Mouse (Mus musculus) gonadal fat pad, adult 2 months (tissue): ENCODE measurements at regions not wholly inside any gene's neighbourhood (a gene's known extent, or its start where the extent isn't known, plus 50 kb on each side); places are given as distances from the start of the nearest gene placed in this dataset.

Experiments used
- DNase-seq: peaks from one replicate; pipeline ENCODE4 v3.0.0-alpha.2; 2012; ENCODE audit warnings: low read depth

DNA sequence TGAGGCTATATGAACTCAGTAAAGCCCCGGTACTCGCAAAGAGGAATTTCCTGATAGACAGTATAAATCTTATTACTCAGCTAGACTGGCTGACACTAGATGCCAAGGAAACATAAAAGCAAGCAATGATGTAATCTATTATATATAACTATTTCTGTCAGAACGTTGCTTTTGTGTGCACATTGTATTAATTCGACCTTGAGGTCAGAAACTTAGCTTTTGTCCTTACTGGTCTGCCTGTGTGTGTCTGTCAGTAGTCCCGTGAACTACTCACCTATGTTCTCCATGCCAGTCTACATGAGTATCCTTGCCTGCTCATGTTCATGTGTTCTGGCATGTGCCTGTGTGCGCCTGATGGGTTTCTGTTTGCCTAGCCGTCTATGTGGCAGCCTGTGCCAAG lies 70.5 kb downstream of the Tmx1 start:
- DNase-seq, result no peak

DNA sequence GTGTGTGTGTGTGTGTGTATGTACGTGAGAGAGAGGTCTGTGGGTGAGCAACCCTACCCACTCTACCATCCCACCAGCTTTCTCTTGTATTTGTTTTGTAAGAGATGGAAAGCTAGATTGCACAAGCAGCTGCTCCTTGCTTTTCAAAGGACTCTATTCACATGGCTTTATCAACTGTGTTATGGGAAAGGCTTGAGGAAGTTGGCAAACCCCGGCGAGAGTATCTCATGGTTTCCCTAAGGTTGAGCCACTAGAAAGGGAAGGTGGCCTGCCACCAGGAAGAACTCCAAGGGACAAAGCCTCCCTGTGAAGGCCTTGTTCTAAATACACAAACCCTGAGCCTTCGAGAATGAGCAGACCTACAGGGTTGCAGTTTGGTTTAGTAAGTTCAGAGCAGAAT lies 71.8 kb downstream of the Tmx1 start:
- DNase-seq, result no peak

DNA sequence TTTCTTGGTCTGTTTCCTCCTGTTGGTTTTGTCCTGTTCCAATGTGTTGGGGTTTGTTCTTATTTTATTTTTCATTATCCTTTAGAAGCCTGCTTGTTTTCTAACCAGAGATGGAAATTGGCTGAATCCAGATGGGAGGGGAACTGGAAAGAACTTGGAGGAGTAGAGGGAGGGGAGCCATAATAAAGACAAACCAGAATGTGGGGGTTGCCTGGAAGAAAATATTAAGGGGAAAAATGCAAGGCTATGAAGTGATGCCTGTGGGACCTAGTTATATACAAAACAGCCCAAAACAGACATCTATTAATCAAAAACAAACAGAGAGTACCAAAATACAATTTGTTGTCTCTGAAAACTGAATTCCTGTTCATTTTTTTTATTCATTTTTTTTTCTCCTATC lies 78.8 kb downstream of the Tmx1 start:
- no peak for DNase-seq

DNA sequence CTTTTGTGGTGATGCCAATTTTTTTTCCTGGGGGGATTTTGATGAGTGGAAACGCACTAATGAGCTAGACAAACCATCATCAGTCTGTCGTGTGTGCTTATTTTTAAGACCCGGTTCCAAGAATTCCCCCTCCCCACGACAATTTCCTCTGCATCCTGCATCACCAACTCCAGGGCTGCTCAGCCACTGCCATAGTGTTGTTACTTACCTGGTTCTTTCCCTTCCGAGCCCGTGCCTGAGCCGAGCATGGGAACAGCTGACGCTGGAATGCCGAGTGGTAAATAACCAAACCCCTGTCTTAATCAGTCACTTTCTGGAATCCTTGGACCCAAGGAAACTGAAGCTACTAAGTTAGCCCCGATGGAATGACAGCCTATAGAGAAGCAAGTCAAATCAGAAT lies 79.3 kb downstream of the Tmx1 start:
- no peak for DNase-seq

DNA sequence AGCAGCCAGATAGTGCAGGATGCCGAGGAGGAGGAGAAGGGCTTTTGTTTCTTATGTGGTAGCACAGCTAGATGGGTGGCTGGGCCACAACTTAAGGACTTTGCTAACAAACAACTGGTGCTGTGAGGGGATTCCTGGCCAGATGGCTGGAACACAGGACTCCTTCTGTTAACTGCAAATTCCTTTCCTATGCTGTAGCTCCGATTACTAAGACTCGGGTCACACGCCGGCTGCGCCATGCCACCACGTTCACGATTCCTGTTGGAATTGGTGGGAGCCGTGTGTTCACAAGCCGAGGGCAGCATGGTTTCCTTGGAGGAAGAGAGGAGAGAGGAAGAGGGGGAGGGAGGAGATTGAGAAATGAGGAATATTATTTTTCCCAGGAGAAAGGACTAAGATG lies 79.9 kb downstream of the Tmx1 start:
- no peak for DNase-seq

DNA sequence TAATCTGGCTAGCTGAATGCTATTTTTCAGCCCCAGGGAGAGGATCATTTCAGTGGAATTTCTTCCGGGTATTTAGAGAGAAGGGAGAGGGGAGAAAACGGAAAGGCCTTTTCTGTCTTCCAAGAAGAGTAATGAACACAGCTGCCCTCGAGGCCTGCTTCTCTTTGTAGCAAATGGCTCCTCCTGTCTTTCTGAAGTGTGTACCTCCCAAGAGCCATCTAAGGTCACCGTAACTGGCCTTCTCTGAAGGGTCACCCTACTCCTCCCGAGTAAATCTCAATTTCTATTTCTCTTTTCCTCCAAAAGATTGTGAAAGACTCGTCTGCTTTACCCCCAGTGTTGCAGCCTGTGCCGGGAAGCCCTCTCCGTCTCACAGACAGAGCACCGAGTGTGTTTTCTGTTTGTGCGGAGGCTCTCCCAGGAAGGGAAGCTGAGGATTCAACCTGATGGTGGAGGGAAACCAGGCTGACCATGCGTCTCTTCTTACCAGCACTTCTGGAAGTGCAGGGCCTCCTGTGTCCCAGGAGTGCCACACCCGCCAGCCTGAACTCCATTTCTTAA lies 80.6 kb downstream of the Tmx1 start:
- DNase-seq, result no peak

DNA sequence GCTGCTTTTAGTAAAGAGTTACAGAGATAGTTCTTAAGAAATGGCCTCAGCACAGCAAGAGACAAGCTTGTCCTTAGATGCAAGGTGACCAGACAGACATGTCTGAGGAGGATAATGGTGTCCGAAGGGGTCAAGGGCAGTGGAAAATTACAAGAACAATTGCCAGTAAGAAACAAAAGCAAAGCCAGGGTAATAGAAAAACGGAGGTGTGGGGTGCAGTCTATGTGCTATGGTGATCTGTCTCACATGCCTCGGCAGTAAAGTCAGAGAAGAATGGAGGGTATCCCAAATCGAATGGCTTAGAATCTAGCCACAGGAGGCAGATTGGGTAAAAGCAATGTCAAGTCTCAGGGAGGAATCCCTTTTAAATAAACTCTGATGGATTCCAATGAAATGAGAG lies 86.2 kb downstream of the Tmx1 start:
- no peak for DNase-seq

DNA sequence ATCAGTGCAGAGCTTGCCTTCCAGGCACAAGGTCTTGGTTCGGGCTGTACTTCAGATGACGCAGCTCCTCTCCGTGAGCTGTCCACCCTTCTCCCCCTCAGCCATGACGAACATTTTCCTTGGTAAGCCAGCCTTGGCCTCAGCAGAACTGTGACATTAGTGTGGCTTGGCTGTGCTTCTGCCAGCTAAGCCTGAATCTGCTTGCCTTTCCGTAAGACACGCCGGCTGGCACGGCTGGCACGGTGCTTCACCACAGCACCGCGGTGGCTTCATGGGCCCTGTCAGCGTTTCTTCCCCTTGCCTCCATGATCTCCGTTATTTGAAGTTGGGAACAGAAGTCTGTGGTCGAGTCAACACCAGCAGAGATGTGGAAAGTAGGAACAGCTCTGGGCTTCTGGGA lies 87.0 kb downstream of the Tmx1 start:
- DNase-seq, result no peak

DNA sequence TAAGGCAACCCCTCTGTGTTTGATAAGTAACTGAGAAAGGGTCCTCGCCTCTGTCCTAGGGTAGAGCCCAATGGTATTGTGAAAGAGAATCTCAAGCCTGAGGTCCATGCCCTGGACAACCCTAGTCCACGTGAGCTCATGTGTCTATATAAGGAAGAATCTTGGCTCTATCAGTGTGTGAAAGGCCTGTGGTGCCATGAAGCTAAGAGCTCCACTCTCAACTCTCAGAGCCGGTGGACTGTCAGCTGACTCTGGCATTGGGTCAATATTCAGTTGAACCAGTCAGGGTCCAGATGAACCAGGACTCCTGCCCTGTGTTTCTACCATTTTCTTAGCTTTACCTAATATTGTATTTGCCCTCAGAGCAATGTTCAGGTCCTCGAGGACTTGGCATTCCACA lies 88.5 kb downstream of the Tmx1 start:
- DNase-seq, result no peak

DNA sequence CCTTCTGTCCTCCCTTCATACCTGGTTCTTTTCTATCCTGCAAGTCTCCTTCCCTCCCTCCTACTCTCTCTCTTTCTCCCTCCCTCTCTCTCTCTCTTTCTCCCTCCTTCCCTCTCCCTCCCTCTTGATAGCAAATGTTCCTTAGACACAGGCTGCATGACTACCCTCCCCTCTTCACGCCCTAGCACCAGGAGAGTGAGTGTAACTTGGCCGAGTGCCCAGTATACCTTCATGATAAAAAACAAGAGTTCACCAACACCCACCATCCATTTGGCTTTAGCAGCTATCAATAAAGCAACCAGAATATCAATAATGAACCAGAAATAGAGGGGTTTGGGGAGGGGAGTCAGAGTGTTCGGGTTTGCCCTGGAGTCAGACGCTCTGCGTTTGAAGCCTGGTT lies 90.4 kb downstream of the Tmx1 start:
- no peak for DNase-seq

DNA sequence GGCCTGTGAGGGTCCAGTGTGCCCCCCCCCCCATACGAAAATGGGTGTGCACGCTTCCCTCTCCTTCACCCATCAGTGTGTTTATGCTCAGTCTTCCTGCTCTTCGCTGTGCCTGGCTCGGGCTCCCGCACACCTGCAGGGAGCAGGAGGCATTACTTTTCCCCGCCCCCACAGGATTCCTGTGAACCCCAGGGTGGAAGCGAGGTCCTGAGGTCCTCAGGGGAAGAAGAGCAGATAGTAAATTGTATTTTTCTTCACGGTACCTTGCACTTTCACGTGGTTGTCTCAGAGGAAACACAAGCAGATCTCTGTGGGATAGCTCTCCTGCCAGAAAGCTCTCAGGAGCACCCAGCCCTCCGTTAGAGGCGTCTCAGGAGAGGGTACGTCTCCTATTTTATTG lies 91.4 kb downstream of the Tmx1 start:
- DNase-seq, result no peak

DNA sequence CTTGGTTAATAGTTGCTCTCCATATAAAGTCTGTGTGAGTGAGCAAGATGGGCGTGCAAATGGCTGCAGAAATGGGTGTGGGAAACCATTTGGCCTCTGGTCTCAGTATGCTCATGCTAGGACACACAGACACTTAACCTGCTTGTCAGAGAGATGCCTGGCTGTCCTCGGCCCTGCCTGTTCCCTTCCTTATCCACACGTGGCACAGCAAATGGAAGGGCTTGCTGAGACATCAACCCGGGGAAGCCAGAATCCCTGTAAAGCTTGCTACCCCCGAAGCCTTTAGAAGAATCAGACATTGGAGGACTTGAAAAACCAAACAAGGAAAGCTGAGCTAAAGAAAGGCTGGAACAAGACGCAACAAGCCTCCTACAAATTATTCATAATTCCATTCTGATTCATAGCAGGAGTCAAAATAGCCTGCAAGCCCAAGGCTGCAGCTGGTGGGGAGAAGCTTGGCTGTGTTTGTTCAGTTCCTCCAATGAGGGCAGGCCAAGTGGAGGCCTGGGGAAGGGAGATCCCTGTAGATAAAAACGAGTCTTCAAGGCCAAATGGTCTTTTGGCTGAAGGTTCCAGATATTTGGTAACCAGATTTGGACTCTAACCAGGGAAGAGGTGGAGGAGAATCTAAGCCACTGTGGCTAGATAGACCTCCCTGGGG lies 92.1 kb downstream of the Tmx1 start:
- DNase-seq, result peak; percentile 99

DNA sequence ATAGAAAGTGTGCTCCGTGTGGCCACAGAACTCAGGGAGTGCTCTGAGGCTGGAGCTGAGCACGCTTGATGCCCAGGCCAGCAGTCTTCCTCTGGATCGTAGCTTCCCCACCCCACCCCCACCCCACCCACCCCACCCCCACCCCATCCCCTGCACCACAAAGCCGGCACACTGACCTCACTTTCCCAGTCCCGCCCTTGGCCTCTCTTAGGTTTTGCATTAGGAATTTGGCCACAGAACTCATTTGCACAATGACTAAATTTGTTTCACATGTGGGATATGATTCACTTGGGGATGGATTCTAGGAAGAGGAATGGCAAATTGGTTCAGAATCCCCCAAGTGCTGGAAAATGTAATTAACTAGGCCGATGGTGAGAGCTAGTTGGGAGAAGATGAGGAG lies 94.3 kb downstream of the Tmx1 start:
- no peak for DNase-seq

DNA sequence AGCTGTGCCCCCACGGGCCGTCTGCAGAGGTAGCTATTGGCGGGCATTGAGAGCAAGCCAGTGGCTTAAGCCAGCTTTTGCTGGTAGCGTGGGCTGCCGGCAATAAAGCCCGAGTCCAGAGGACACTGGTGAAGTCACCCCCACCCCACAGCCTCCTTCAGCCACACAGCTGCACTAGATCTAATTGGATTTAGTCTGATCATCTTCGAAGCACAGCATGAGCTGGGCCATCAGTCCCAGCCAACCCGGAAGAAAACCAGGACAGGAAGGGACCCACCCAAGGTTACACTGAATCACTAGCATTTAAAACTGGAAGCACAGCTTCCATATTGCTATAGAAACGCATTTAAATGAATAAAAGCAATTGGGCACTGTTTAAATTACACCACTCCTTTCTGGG lies 96.4 kb downstream of the Tmx1 start:
- no peak for DNase-seq

DNA sequence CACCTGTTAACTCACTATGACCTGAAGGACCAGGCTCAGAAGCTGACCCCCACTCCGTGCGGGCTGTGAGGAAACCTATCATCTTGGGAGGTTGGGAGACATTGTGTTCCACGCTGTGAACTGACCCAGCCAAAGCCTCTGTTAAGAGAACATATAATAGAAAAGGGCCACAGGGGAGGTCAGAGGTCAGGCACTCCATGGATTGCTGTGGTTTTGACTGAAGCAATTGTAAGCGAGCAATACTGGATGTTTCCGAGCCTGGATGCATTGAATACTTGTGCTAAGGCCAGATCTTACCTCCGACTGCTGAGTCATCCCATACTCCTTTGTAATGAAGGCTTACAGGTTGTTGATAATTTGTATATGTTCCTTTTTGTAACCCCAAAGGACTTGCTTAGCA lies 101.0 kb downstream of the Tmx1 start:
- DNase-seq, result no peak

DNA sequence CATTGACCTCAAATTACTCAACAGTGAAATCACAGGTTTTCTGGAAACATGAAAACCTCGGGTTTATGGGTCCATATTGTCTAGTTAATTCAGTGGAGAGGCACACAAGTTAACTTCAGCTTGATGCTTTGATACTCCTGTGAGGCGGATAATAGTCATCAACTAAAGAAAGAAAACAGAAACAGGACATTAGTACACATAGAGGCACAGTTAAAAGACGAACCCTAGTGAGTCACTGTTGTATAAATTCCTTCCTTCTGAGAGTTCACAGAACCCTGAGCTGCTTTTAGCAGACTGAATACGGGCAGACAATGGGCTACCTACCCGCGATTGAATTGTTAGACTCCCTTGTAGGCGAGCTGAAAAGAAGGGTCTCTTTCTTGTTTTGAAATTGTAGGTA lies 101.7 kb downstream of the Tmx1 start:
- DNase-seq, result no peak

DNA sequence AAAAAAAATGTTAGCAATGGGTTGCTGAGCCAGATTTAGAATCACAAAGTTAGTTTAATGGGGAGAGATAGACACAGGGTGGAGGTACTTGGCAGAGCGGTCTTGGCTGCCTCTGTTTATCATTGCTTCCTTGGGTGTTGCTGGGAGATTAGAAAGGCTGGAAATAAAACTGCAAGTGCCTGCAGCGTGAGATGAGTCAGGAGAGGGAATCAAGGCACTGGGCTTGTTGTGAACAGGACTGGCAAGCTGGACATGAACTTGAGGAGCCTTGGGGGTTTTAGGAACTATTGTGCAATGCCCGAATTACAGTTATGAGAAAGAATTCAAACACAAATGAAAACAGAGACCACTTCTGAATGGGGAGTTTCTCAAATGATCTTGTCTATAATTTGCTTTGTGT lies 102.8 kb downstream of the Tmx1 start:
- peak; percentile 85 for DNase-seq

DNA sequence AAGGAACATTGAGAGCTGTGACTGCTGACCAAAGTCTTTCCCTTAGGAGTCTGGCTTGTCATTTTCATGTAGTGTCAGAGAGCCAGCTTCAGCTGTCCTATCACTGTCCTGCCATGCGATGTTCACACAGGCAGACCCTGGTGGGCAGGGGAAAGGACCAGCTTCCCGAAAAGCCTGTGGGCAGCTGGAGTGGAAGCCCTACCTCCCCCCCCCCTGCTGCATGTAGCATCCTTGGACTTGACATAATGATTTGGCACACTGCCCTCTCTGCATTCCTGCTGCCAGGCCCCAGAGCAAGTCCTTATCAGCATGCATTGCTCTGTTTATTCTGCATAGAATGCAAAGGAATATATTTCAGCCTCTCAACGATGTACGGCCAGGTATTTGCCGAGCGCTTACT lies 103.9 kb downstream of the Tmx1 start:
- no peak for DNase-seq

DNA sequence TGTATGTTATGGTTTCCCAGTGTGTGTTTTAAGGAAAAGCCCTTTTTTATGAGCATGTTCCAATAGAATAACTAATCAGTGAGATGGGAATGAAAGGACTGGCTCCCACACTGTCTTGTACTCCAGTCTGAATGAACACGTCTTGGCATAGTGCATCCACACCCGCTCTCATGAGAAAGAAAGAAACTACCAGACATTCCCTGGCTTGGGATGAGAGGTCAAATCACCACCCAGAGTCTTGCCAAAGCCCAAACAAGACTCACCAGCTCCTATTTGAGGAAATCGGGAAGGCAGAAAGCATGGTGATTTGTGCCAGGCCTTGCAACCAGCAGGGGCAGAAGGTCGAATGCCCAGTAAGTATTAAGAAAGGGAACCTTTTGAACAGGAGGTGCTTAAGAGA lies 110.6 kb downstream of the Tmx1 start:
- no peak for DNase-seq

DNA sequence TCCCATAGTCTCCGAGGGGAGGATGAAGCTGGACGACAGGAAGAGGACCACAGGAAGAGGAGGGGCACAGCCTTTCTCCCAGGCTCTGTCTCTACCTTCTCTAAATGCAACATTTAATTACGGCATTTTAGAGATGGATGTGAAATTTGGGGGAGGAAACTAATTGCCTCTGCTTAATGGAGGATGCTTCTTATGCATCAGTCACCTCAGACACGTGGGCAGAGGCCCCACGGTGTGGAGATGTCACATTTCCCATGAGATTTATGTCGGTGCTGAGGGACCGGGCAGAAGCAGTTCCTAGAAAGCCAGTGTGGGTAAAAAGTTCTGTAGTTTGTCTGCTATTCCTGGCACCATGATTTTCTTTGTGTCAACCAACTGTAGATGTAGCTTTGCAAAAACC lies 122.8 kb downstream of the Tmx1 start:
- no peak for DNase-seq

DNA sequence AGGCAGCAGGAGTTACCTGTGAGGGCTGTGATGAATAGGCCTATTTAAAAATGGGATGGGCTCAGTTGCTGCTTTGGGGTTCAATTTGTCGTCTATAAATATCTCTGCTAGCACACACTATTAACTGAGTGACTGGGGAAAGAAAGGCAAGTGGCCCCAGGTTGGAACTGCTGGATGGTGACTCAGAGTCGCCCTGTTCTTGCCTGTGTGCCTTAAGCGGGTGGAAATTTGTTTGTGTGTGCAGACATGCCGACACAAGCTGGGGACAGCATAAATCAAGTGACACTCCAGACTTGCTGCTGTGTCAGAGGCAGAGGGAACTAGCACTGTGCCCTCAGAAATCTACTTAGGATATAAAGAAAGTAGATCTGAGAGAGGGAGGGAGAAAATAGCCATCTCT lies 124.9 kb downstream of the Tmx1 start:
- DNase-seq, result no peak

DNA sequence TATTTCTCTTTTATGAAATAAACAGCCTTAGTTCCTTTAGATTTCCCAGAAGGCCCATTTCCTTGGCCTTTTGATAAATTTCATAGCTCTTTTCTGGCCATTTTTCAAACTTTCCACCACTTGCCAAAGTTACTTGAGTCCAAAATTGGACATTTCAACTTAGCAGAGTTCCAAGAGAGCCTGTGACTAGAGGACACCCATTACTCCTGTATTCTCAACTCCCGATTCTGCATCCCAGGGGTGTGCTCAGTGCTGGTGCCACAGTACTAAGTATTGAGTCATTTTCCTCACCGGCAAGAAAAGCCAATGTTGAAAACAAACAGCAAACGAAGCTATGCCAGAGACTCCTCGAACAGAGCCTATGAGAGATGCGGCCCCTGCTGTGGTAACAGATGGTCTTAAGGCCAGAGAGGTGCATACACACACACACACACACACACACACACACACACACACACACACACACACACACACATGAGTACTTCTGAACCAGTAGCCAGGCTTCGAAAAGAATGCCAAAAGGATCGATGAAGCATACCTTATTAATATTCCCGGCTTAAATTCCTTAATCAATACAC lies 126.5 kb downstream of the Tmx1 start:
- no peak for DNase-seq

DNA sequence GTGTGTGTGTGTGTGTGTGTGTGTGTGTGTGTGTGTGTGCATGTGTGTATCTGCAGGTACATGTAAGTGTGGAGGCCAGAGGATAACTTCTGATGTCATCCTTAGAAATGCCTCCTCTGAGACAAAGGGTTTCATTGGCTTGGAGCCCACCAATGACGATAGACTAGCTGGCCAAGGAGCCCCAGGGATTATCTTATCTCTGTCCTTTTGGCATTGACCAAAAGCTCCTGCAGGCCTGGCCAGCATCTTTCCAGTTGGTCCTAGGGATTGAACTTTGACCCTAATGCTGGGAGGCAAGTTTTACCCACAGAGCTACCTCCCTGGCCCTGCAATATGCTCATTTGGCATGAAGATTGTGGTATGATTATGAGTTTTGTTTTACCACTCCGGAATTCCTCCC lies 133.3 kb downstream of the Tmx1 start:
- no peak for DNase-seq

DNA sequence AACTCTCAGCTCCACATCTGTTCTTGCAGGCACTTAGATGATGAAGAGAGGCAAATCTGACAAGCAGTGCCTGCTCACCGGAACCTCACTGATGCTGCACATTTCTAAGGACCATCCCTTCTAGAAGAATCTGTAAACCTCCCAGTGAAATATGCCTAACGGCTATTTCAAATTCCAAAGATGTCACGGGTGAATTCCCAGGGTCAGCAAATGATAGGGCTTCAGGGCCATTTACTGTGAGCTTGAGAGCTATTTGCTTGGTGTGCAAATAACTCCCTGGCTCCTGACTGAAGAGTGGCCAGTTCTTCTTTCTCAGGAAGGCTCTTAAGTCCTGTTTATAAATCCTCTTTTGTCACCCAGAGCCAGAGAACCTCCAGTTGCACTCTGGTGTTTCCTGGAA lies 135.3 kb downstream of the Tmx1 start:
- DNase-seq, result no peak
